Mouse (Mus musculus): Measurements from ENCODE around the gene Srrm3. TPM values are rescaled to one million over a fixed set of nuclear protein-coding genes. Genes with fewer than 3 reads are reported as not detected.

Gene Srrm3
- polyA plus RNA-seq, 1 experiment from 2014 or later, result not detected

GRCm38 (mm10) chr5:135877180-135877579 is 70.5 kb downstream of the Srrm3 start:
- Histone ChIP-seq H3K36me3 (no peaks in the 10 kb centered on the region), H3K27ac (no peak overlapping the region), H3K4me1 (peaks cover 19% of the 10 kb centered on the region), H3K9ac (no peak overlapping the region), H3K4me2 (peak overlapping the region; percentile 62), H3K4me3 (no peak overlapping the region), H3K27me3 (replicated peaks) (peaks cover 42% of the 10 kb centered on the region), H3K9me3 (replicated peaks) (no peaks in the 10 kb centered on the region)
- WGBS (ENCODE audit: insufficient replicate concordance), result 8% methylated on average over 8 of the region's 8 CpGs
- no peak for ATAC-seq

- Histone ChIP-seq H3K27me3 (replicated peaks) (peaks cover 41% of the 10 kb centered on the region), H3K36me3 (no peaks in the 10 kb centered on the region), H3K9ac (no peak overlapping the region), H3K27ac (no peak overlapping the region), H3K9me3 (replicated peaks) (no peaks in the 10 kb centered on the region), H3K4me3 (peak overlapping the region; percentile 31), H3K4me1 (peaks cover 19% of the 10 kb centered on the region), H3K4me2 (peak overlapping the region; percentile 62)
- WGBS (ENCODE audit: insufficient replicate concordance), result 2% methylated on average over 16 of the region's 16 CpGs
- no peak for ATAC-seq
Observed at GRCm38 (mm10) chr5:135877831-135878231, 71.1 kb downstream of the Srrm3 start.

- Histone ChIP-seq H3K4me3 (no peak overlapping the region), H3K27me3 (replicated peaks) (peaks cover 31% of the 10 kb centered on the region), H3K4me1 (peaks cover 19% of the 10 kb centered on the region), H3K36me3 (no peaks in the 10 kb centered on the region), H3K4me2 (no peak overlapping the region), H3K9me3 (replicated peaks) (no peaks in the 10 kb centered on the region), H3K27ac (no peak overlapping the region), H3K9ac (no peak overlapping the region)
- 58% methylated on average over 13 of the region's 13 CpGs for WGBS (ENCODE audit: insufficient replicate concordance)
- no peak for ATAC-seq
Observed at GRCm38 (mm10) chr5:135879449-135880158, 72.9 kb downstream of the Srrm3 start.

GRCm38 (mm10) chr5:135884641-135885040 is 78.0 kb downstream of the Srrm3 start:
- H3K27ac ChIP-seq, result no peak overlapping the region
- no peak overlapping the region for H3K9ac ChIP-seq
- H3K4me1 ChIP-seq, result peaks cover 5% of the 10 kb centered on the region; the same call in 1 of the 2 replicates
- H3K4me3 ChIP-seq, result no peak overlapping the region
- ATAC-seq, result no peak
- H3K4me2 ChIP-seq, result no peak overlapping the region
- peaks cover 66% of the 10 kb centered on the region for H3K27me3 ChIP-seq (replicated peaks)
- 57% methylated on average over 6 of the region's 6 CpGs for WGBS (ENCODE audit: insufficient replicate concordance)
- no peaks in the 10 kb centered on the region for H3K36me3 ChIP-seq
- H3K9me3 ChIP-seq (replicated peaks), result no peaks in the 10 kb centered on the region

- WGBS (ENCODE audit: insufficient replicate concordance), result 3% methylated on average over 24 of the region's 24 CpGs
- no peak for ATAC-seq
- Histone ChIP-seq H3K4me2 (peak within 1 kb of the TSS; percentile 50), H3K9me3 (replicated peaks) (no peaks in the 10 kb centered on the region), H3K36me3 (no peaks in the 10 kb centered on the region), H3K4me3 (peak within 1 kb of the TSS; percentile 29), H3K4me1 (no peaks in the 10 kb centered on the region; the same call in 1 of the 2 replicates), H3K27ac (no peak within 1 kb of the TSS), H3K9ac (no peak within 1 kb of the TSS), H3K27me3 (replicated peaks) (peaks cover 84% of the 10 kb centered on the region)
Observed at GRCm38 (mm10) chr5:135887675-135888102, 81.0 kb downstream of the Srrm3 start, which contains the start of gene Hspb1. Gene Hspb1 (plus strand): TSS chr5:135887919.

GRCm38 (mm10) chr5:135888405-135889215 is 81.9 kb downstream of the Srrm3 start:
- Histone ChIP-seq H3K36me3 (no peaks in the 10 kb centered on the region), H3K4me1 (no peaks in the 10 kb centered on the region; the same call in 1 of the 2 replicates), H3K4me2 (peak overlapping the region; percentile 29; the same call in 1 of the 2 replicates), H3K9me3 (replicated peaks) (no peaks in the 10 kb centered on the region), H3K27ac (no peak overlapping the region), H3K4me3 (peak overlapping the region; percentile 17), H3K9ac (no peak overlapping the region), H3K27me3 (replicated peaks) (peaks cover 85% of the 10 kb centered on the region)
- 6% methylated on average over 30 of the region's 30 CpGs for WGBS (ENCODE audit: insufficient replicate concordance)
- ATAC-seq, result no peak

- no peaks in the 10 kb centered on the region for H3K36me3 ChIP-seq
- 38% methylated on average over 4 of the region's 4 CpGs for WGBS (ENCODE audit: insufficient replicate concordance)
- H3K9ac ChIP-seq, result no peak overlapping the region
- H3K4me1 ChIP-seq, result no peaks in the 10 kb centered on the region; the same call in 1 of the 2 replicates
- H3K9me3 ChIP-seq (replicated peaks), result no peaks in the 10 kb centered on the region
- ATAC-seq, result no peak
- H3K27me3 ChIP-seq (replicated peaks), result peaks cover 74% of the 10 kb centered on the region
- no peak overlapping the region for H3K4me2 ChIP-seq
- H3K4me3 ChIP-seq, result no peak overlapping the region
- no peak overlapping the region for H3K27ac ChIP-seq
Observed at GRCm38 (mm10) chr5:135890323-135890722, 83.6 kb downstream of the Srrm3 start.

- H3K27me3 ChIP-seq (replicated peaks), result peaks cover 68% of the 10 kb centered on the region
- H3K4me3 ChIP-seq, result no peak overlapping the region
- no peak for ATAC-seq
- WGBS (ENCODE audit: insufficient replicate concordance), result 35% methylated on average over 3 of the region's 3 CpGs
- no peaks in the 10 kb centered on the region; the same call in 1 of the 2 replicates for H3K4me1 ChIP-seq
- no peaks in the 10 kb centered on the region for H3K36me3 ChIP-seq
- no peak overlapping the region for H3K4me2 ChIP-seq
- no peak overlapping the region for H3K9ac ChIP-seq
- no peak overlapping the region for H3K27ac ChIP-seq
- H3K9me3 ChIP-seq (replicated peaks), result no peaks in the 10 kb centered on the region
Observed at GRCm38 (mm10) chr5:135890920-135891319, 84.2 kb downstream of the Srrm3 start.

GRCm38 (mm10) chr5:135892589-135893351 is 86.1 kb downstream of the Srrm3 start:
- Histone ChIP-seq H3K36me3 (no peaks in the 10 kb centered on the region), H3K27me3 (replicated peaks) (peaks cover 51% of the 10 kb centered on the region), H3K4me2 (no peak overlapping the region), H3K9me3 (replicated peaks) (no peaks in the 10 kb centered on the region), H3K27ac (no peak overlapping the region), H3K4me3 (no peak overlapping the region), H3K4me1 (no peaks in the 10 kb centered on the region; the same call in 1 of the 2 replicates), H3K9ac (no peak overlapping the region)
- 47% methylated on average over 9 of the region's 9 CpGs for WGBS (ENCODE audit: insufficient replicate concordance)
- no peak for ATAC-seq

GRCm38 (mm10) chr5:135894958-135895357 is 88.3 kb downstream of the Srrm3 start:
- 62% methylated on average over 6 of the region's 6 CpGs for WGBS (ENCODE audit: insufficient replicate concordance)
- no peaks in the 10 kb centered on the region for H3K4me1 ChIP-seq
- H3K9ac ChIP-seq, result no peak overlapping the region
- no peak overlapping the region for H3K4me3 ChIP-seq
- no peak overlapping the region for H3K27ac ChIP-seq
- no peaks in the 10 kb centered on the region for H3K9me3 ChIP-seq (replicated peaks)
- no peak for ATAC-seq
- H3K27me3 ChIP-seq (replicated peaks), result peaks cover 30% of the 10 kb centered on the region
- no peaks in the 10 kb centered on the region for H3K36me3 ChIP-seq
- no peak overlapping the region for H3K4me2 ChIP-seq

GRCm38 (mm10) chr5:135898028-135898427 is 91.3 kb downstream of the Srrm3 start:
- Histone ChIP-seq H3K27me3 (replicated peaks) (peaks cover 2% of the 10 kb centered on the region; the same call in 1 of the 2 replicates), H3K27ac (no peak overlapping the region), H3K4me3 (no peak overlapping the region), H3K9ac (no peak overlapping the region), H3K36me3 (no peaks in the 10 kb centered on the region), H3K4me2 (no peak overlapping the region), H3K9me3 (replicated peaks) (no peaks in the 10 kb centered on the region), H3K4me1 (0 out of 2 replicates have a peak, but pooled peaks cover under 1% of the 10 kb centered on the region)
- 11% methylated on average over 3 of the region's 3 CpGs for WGBS (ENCODE audit: insufficient replicate concordance)
- ATAC-seq, result no peak
